Mouse (Mus musculus) liver, postnatal 0 days (tissue): ENCODE results near the gene Tia1.

Experiments
- CTCF ChIP-seq: sonication (generic); IDR thresholded peaks from 2 replicates; pipeline ENCODE4 v1.5.1; 2016; ENCODE audit warnings: antibody characterized with exemption, low read depth
- EP300 ChIP-seq: IDR thresholded peaks from 2 replicates; pipeline ENCODE4 v1.6.1; 2016; ENCODE audit warnings: antibody characterized with exemption, low read depth, mild to moderate bottlenecking

GRCm38 (mm10) chr6:86439119-86439496 lies 35.1 kb downstream of the Tia1 start:
- no peak for TF ChIP-seq CTCF
- no peak for TF ChIP-seq EP300
